Mouse (Mus musculus): ENCODE results near the gene Ano1. TPM values are rescaled to one million over a fixed set of nuclear protein-coding genes. Genes with fewer than 3 reads are reported as not detected.

Ano1 gene
- polyA plus RNA-seq, 1 experiment from 2014 or later: 14.3 TPM

- peaks cover 21% of the 10 kb centered on the region for H3K4me1 ChIP-seq (ENCODE audit: control insufficient read depth, insufficient read depth, low read length)
- H3K4me3 ChIP-seq (ENCODE audit: low read depth, low read length): peak overlapping the region; percentile 87
- peak overlapping the region; percentile 89 for H3K4me2 ChIP-seq
- no peaks in the 10 kb centered on the region for H3K27me3 ChIP-seq (ENCODE audit: control insufficient read depth, insufficient read depth, low read length)
- no peak overlapping the region for H3K27ac ChIP-seq (ENCODE audit: low read depth, low read length)
- H3K9me3 ChIP-seq (replicated peaks; ENCODE audit: control insufficient read depth, low read length): no peaks in the 10 kb centered on the region
- WGBS (ENCODE audit: insufficient replicate concordance): 82% methylated on average over 8 of the region's 8 CpGs
- ATAC-seq (replicated peaks; ENCODE audit: insufficient number of reproducible peaks, low FRiP score, low TSS enrichment): no peak
- H3K36me3 ChIP-seq (ENCODE audit: control insufficient read depth, insufficient read depth, low read length): peaks cover 18% of the 10 kb centered on the region
- peak overlapping the region; percentile 93 for H3K9ac ChIP-seq (ENCODE audit: low read depth, low read length)
Observed at GRCm38 (mm10) chr7:144552274-144552673, 199.5 kb downstream of the Ano1 start.

DNA sequence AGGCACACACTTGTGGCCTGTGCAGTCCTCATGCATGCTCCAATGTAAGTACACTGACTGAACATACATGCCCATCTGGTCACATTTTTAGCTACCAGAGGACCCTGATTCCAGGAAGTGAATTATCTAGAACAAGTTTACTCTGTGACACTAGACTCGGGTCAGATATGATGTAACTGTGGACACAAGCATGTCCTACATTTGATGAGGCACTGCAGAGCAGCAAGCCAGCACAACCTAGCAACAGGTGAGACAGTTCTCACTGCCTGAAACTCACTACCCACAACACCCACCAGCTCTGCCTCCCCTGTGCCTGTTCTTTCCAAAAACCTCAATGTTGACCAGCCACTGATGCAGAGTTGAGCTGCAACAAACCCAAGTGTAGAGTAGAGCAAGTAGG is 201.0 kb downstream of the Ano1 start:
- H3K27me3 ChIP-seq (ENCODE audit: control insufficient read depth, insufficient read depth, low read length): no peaks in the 10 kb centered on the region
- H3K4me1 ChIP-seq (ENCODE audit: control insufficient read depth, insufficient read depth, low read length): peaks cover 21% of the 10 kb centered on the region
- 48% methylated on average over 1 of the region's 1 CpGs for WGBS (ENCODE audit: insufficient replicate concordance)
- H3K4me3 ChIP-seq (ENCODE audit: low read depth, low read length): no peak overlapping the region
- H3K9me3 ChIP-seq (replicated peaks; ENCODE audit: control insufficient read depth, low read length): no peaks in the 10 kb centered on the region
- H3K36me3 ChIP-seq (ENCODE audit: control insufficient read depth, insufficient read depth, low read length): peaks cover 18% of the 10 kb centered on the region
- H3K4me2 ChIP-seq: no peak overlapping the region
- no peak overlapping the region for H3K9ac ChIP-seq (ENCODE audit: low read depth, low read length)
- H3K27ac ChIP-seq (ENCODE audit: low read depth, low read length): no peak overlapping the region
- ATAC-seq (replicated peaks; ENCODE audit: insufficient number of reproducible peaks, low FRiP score, low TSS enrichment): no peak

DNA sequence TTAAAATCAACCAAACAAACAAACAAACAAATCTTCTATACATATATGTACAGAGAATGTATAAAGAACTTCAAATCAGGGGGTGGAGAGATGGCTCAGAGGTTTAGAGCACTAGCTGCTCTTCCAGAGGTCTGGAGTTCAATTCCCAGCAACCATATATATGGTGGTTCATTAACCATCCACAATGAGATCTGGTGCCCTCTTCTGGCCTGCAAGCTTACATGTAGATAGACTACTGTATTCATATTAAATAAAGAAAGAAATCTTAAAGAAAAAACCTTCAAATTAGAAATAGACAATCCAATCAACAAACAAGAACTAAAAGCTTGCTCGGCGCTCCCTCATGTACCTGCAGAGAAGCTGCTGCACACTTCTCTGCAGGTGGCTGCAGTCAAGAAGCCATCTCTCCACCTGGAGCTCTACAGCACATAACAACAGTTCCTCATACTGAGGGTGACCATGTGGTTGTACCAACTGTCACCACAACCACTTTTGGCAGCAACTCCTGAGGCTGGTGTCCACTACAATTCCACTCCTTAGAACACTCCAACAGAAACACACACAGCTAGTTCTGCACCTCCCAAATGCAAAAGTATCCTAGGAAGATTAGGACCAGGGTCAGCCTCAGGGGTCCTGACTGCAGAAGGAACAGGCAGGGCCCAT is 201.7 kb downstream of the Ano1 start:
- peaks cover 25% of the 10 kb centered on the region for H3K4me1 ChIP-seq (ENCODE audit: control insufficient read depth, insufficient read depth, low read length)
- H3K27me3 ChIP-seq (ENCODE audit: control insufficient read depth, insufficient read depth, low read length): no peaks in the 10 kb centered on the region
- H3K27ac ChIP-seq (ENCODE audit: low read depth, low read length): no peak overlapping the region
- no peak overlapping the region for H3K4me3 ChIP-seq (ENCODE audit: low read depth, low read length)
- H3K9ac ChIP-seq (ENCODE audit: low read depth, low read length): no peak overlapping the region
- no peak for ATAC-seq (replicated peaks; ENCODE audit: insufficient number of reproducible peaks, low FRiP score, low TSS enrichment)
- H3K9me3 ChIP-seq (replicated peaks; ENCODE audit: control insufficient read depth, low read length): no peaks in the 10 kb centered on the region
- H3K4me2 ChIP-seq: no peak overlapping the region
- H3K36me3 ChIP-seq (ENCODE audit: control insufficient read depth, insufficient read depth, low read length): peaks cover 18% of the 10 kb centered on the region
- 98% methylated on average over 2 of the region's 2 CpGs for WGBS (ENCODE audit: insufficient replicate concordance)

DNA sequence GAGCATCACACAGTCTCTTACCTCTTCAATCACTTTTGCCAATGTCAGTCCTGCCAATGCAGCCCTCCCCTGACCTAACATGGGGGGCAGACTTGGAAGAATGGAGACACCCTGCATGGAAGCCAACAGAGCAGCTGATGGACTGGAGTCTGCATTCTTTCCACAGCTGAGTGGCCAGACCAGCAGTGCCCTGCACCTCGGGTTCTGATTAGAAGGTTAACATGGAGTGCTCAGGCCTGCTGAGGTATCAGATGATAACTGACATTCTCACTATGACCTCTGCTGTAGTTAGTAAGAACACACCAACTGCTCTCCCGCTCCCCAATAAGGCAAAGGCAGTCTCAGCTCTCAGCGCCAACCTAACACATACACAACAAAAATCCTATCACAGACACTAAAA is 206.5 kb downstream of the Ano1 start:
- Histone ChIP-seq H3K4me1 (ENCODE audit: control insufficient read depth, insufficient read depth, low read length) (peaks cover 4% of the 10 kb centered on the region; the same call in 1 of the 2 replicates), H3K9me3 (replicated peaks; ENCODE audit: control insufficient read depth, low read length) (no peaks in the 10 kb centered on the region), H3K36me3 (ENCODE audit: control insufficient read depth, insufficient read depth, low read length) (peaks cover 11% of the 10 kb centered on the region), H3K4me2 (no peak overlapping the region), H3K9ac (ENCODE audit: low read depth, low read length) (no peak overlapping the region), H3K27ac (ENCODE audit: low read depth, low read length) (peak overlapping the region; percentile 82), H3K27me3 (ENCODE audit: control insufficient read depth, insufficient read depth, low read length) (no peaks in the 10 kb centered on the region), H3K4me3 (ENCODE audit: low read depth, low read length) (no peak overlapping the region)
- 51% methylated on average over 3 of the region's 3 CpGs for WGBS (ENCODE audit: insufficient replicate concordance)
- 0 out of 2 replicates have a peak, but pooled peaks have one; percentile 31 for ATAC-seq (replicated peaks; ENCODE audit: insufficient number of reproducible peaks, low FRiP score, low TSS enrichment)

- 80% methylated on average over 5 of the region's 5 CpGs for WGBS (ENCODE audit: insufficient replicate concordance)
- Histone ChIP-seq H3K36me3 (ENCODE audit: control insufficient read depth, insufficient read depth, low read length) (no peaks in the 10 kb centered on the region), H3K27me3 (ENCODE audit: control insufficient read depth, insufficient read depth, low read length) (no peaks in the 10 kb centered on the region), H3K27ac (ENCODE audit: low read depth, low read length) (no peak overlapping the region), H3K9ac (ENCODE audit: low read depth, low read length) (no peak overlapping the region), H3K4me2 (no peak overlapping the region), H3K4me3 (ENCODE audit: low read depth, low read length) (no peak overlapping the region), H3K9me3 (replicated peaks; ENCODE audit: control insufficient read depth, low read length) (no peaks in the 10 kb centered on the region), H3K4me1 (ENCODE audit: control insufficient read depth, insufficient read depth, low read length) (peaks cover 29% of the 10 kb centered on the region)
- no peak for ATAC-seq (replicated peaks; ENCODE audit: insufficient number of reproducible peaks, low FRiP score, low TSS enrichment)
Observed at GRCm38 (mm10) chr7:144541351-144541750, 210.4 kb downstream of the Ano1 start.

GRCm38 (mm10) chr7:144539146-144539545 is 212.6 kb downstream of the Ano1 start:
- H3K4me2 ChIP-seq: no peak overlapping the region
- no peaks in the 10 kb centered on the region for H3K27me3 ChIP-seq (ENCODE audit: control insufficient read depth, insufficient read depth, low read length)
- H3K36me3 ChIP-seq (ENCODE audit: control insufficient read depth, insufficient read depth, low read length): no peaks in the 10 kb centered on the region
- peaks cover 25% of the 10 kb centered on the region for H3K4me1 ChIP-seq (ENCODE audit: control insufficient read depth, insufficient read depth, low read length)
- H3K27ac ChIP-seq (ENCODE audit: low read depth, low read length): peak overlapping the region; percentile 4
- peak; percentile 78; the same call in 1 of the 2 replicates for ATAC-seq (replicated peaks; ENCODE audit: insufficient number of reproducible peaks, low FRiP score, low TSS enrichment)
- WGBS (ENCODE audit: insufficient replicate concordance): 42% methylated on average over 2 of the region's 2 CpGs
- no peak overlapping the region for H3K9ac ChIP-seq (ENCODE audit: low read depth, low read length)
- H3K9me3 ChIP-seq (replicated peaks; ENCODE audit: control insufficient read depth, low read length): no peaks in the 10 kb centered on the region
- H3K4me3 ChIP-seq (ENCODE audit: low read depth, low read length): no peak overlapping the region

Other genes starting within 250 kb of the Ano1 start
- gene Ppfia1, start 198.2 kb downstream of the Ano1 start, polyA plus RNA-seq (2014; fragmentation: Nextera tagmentation; extraction: Ambion mirVana): 25.7 and 28.9 TPM in 2 replicates
- 12.0 and 12.3 TPM in 2 replicates for gene Fadd, start 169.5 kb downstream of the Ano1 start, polyA plus RNA-seq (2014; fragmentation: Nextera tagmentation; extraction: Ambion mirVana)
- gene Fgf3, start 86.1 kb upstream of the Ano1 start, polyA plus RNA-seq (2014; fragmentation: Nextera tagmentation; extraction: Ambion mirVana): 0.19 TPM in 1 of 2 replicates, not detected in the other
- not detected in 2 replicates for gene Fgf4, start 95.4 kb upstream of the Ano1 start, polyA plus RNA-seq (2014; fragmentation: Nextera tagmentation; extraction: Ambion mirVana)
- gene Fgf15, start 144.6 kb upstream of the Ano1 start, polyA plus RNA-seq (2014; fragmentation: Nextera tagmentation; extraction: Ambion mirVana): 0.11 and 0.13 TPM in 2 replicates
- 17.1 and 21.2 TPM in 2 replicates for gene LTO1, start 163.1 kb upstream of the Ano1 start, polyA plus RNA-seq (2014; fragmentation: Nextera tagmentation; extraction: Ambion mirVana)
- 71.3 and 100 TPM in 2 replicates for gene Ccnd1, start 188.0 kb upstream of the Ano1 start, polyA plus RNA-seq (2014; fragmentation: Nextera tagmentation; extraction: Ambion mirVana)

Data from heart, embryonic 11.5 days (tissue).